Mouse (Mus musculus) neural tube, embryonic 11.5 days (tissue): ENCODE data around the gene Cenpb. TPM values are rescaled to one million over a fixed set of nuclear protein-coding genes. Genes with fewer than 3 reads are reported as not detected.
A peak's percentile ranks its signal among the peaks of the same experiment; 100 is the strongest.

Experiments used
- ATAC-seq: fragments of 200-750 bp; cut with Nextera tagmentation; 2 replicates; pipeline ENCODE4 v1.8.0; 2017; ENCODE audit warnings: moderate number of reproducible peaks, mild to moderate bottlenecking, moderate TSS enrichment, moderate library complexity; ENCODE audit not compliant: insufficient read depth, low FRiP score, low TSS enrichment
- DNase-seq: peaks from one replicate; pipeline ENCODE4 v3.0.0-alpha.2; 2015; ENCODE audit warnings: low spot score
- H3K27ac ChIP-seq: fragments of 300-500 bp; sonication (generic); 2 replicates; pipeline ENCODE4 v1.5.1; 2014; ENCODE audit warnings: low read depth, mild to moderate bottlenecking, low read length
- H3K27me3 ChIP-seq: fragments of 300-500 bp; sonication (generic); 2 replicates; pipeline ENCODE4 v1.6.1; 2014; ENCODE audit warnings: mild to moderate bottlenecking, low read length, mixed read lengths; ENCODE audit not compliant: control insufficient read depth, insufficient read depth
- H3K36me3 ChIP-seq: fragments of 300-500 bp; sonication (generic); 2 replicates; pipeline ENCODE4 v1.6.1; 2014; ENCODE audit warnings: mild to moderate bottlenecking, low read length, moderate library complexity, mixed read lengths; ENCODE audit not compliant: control insufficient read depth, insufficient read depth
- H3K4me1 ChIP-seq: fragments of 300-500 bp; sonication (generic); 2 replicates; pipeline ENCODE4 v1.6.1; 2014; ENCODE audit warnings: low read length, mixed read lengths; ENCODE audit not compliant: control insufficient read depth, insufficient read depth
- H3K4me2 ChIP-seq: fragments of 300-500 bp; sonication (generic); 2 replicates; pipeline ENCODE4 v1.6.1; 2014; ENCODE audit warnings: low read depth, mild to moderate bottlenecking, moderate library complexity
- H3K4me3 ChIP-seq: fragments of 300-500 bp; sonication (generic); 2 replicates; pipeline ENCODE4 v1.5.1; 2014; ENCODE audit warnings: low read depth, low read length
- H3K9ac ChIP-seq: fragments of 300-500 bp; sonication (generic); 2 replicates; pipeline ENCODE4 v1.6.1; 2014; ENCODE audit warnings: mild to moderate bottlenecking, low read length
- H3K9me3 ChIP-seq: fragments of 300-500 bp; sonication (generic); 2 replicates; pipeline ENCODE4 v1.6.1; 2016; ENCODE audit warnings: low read length; ENCODE audit not compliant: control insufficient read depth
- WGBS: fragments of 180-500 bp; shearing (Covaris S2); extraction: QIAGEN DNeasy Blood & Tissue Kit; methylation state at CpG from one replicate; pipeline ENCODE4 v1.1.7; 2014; 5-methylcytosine and 5-hydroxymethylcytosine counted together
- polyA plus RNA-seq: library from polyadenylated mRNA; unstranded; fragments of >200 nt; fragmentation: Nextera tagmentation; extraction: Ambion mirVana; gene quantifications from 2 replicates; pipeline ENCODE4 v1.2.1, GENCODE M21; 2014

Gene Cenpb
- polyA plus RNA-seq, 1 experiment from 2014 or later: 10.8 TPM

DNA sequence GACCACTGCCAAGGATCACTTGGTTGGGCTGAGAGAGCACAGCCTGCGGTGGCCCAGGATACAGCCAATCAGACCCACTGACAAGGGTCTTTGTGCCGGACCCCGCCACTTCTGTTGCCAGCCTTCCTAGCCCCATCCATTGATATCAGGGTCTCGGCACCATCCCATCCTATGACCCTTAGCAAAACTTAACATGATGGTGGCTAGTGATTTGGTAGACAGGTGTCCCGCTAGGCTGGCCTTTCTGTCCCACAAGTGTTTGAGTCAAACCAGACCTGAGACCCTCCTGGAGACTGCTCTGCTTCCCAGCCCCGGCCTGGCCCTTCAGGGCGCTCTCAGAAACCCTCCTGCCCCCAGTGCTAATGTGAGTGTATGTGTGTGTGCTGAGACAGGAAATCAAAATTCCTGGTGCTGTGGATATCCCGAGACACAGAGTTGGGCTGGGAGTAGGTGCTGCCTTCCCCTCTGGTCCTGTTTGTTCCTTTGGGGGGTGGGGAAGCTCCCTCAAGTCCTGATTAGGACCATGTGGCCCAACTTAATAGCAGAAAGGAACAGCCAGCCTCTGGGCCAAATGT lies 45.0 kb downstream of the Cenpb start:
- Histone ChIP-seq H3K36me3 (peaks cover 2% of the 10 kb centered on the region; the same call in 1 of the 2 replicates), H3K27me3 (no peaks in the 10 kb centered on the region), H3K9me3 (no peaks in the 10 kb centered on the region), H3K27ac (no peak overlapping the region), H3K4me1 (no peaks in the 10 kb centered on the region), H3K9ac (no peak overlapping the region), H3K4me3 (no peak overlapping the region), H3K4me2 (no peak overlapping the region)
- ATAC-seq (no peak), DNase-seq (no peak)
- WGBS: 86% methylated on average over 8 of the region's 8 CpGs

DNA sequence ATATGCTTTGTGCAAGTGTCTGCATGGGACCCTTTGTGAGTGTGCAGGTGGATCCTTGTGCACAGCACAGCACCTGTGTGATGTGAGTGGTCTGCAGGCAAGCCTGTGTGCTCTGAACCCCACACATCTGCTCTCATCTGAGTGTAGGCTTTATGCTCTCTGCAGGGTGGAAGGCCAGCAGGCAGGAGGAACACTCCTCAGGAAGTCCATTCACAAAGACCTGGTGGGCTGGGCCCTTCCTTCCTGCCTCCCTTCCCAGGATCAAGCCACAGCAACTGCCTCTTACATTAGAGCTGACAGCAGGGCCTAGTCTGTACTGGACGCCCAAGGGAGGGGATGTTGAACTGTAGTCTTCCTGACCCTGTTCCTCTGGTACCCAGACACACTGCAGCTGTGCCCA lies 45.5 kb downstream of the Cenpb start:
- Histone ChIP-seq H3K9ac (no peak overlapping the region), H3K27ac (no peak overlapping the region)
- 38% methylated on average over 1 of the region's 1 CpGs for WGBS

DNA sequence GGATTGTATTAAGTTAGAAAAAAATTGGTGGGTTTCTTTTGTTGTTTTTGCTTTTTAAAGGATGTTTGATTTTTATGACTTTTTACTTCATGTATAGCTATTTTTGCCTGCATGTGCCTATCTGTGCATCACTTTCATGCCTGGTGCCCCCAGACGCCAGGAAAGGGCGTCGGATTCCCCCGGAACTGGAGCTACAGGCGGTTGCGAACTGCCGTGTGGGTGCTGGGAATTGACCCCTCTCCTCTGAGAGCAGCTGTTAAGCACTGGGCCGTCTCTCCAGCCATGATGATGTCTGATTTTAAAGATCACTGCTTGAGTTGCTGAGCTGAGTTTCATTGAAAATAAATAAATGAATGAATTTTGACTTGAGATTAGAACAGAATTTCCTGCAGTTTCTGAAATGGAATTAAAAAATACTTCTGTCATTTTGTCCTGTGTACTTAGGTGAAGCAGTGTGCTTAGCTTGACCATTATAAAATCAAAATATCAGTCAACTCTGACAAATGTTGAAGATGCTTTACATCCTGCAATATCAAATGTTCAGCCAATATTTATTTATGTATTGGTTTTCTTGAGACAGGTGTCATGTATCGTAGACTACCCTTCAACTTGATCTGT lies 46.8 kb downstream of the Cenpb start, which contains the start of gene Gm11037:
Gene Gm11037 (plus strand): TSS at position 568 of the 618 bp plus-strand sequence.
- Histone ChIP-seq H3K4me1 (no peaks in the 10 kb centered on the region; the same call in 1 of the 2 replicates), H3K4me3 (no peak within 1 kb of the TSS), H3K9ac (no peak within 1 kb of the TSS), H3K27me3 (no peaks in the 10 kb centered on the region), H3K9me3 (no peaks in the 10 kb centered on the region), H3K36me3 (peaks cover 2% of the 10 kb centered on the region; the same call in 1 of the 2 replicates), H3K27ac (no peak within 1 kb of the TSS), H3K4me2 (no peak within 1 kb of the TSS)
- WGBS: 87% methylated on average over 9 of the region's 9 CpGs
- no peak for DNase-seq
- no peak for ATAC-seq

More for the DNA sequence above, 45.5 kb downstream of the Cenpb start:
- Histone ChIP-seq H3K4me2 (no peak overlapping the region), H3K4me1 (no peaks in the 10 kb centered on the region), H3K9me3 (no peaks in the 10 kb centered on the region), H3K4me3 (no peak overlapping the region), H3K27me3 (no peaks in the 10 kb centered on the region), H3K36me3 (peaks cover 2% of the 10 kb centered on the region; the same call in 1 of the 2 replicates)
- ATAC-seq (no peak), DNase-seq (no peak)

DNA sequence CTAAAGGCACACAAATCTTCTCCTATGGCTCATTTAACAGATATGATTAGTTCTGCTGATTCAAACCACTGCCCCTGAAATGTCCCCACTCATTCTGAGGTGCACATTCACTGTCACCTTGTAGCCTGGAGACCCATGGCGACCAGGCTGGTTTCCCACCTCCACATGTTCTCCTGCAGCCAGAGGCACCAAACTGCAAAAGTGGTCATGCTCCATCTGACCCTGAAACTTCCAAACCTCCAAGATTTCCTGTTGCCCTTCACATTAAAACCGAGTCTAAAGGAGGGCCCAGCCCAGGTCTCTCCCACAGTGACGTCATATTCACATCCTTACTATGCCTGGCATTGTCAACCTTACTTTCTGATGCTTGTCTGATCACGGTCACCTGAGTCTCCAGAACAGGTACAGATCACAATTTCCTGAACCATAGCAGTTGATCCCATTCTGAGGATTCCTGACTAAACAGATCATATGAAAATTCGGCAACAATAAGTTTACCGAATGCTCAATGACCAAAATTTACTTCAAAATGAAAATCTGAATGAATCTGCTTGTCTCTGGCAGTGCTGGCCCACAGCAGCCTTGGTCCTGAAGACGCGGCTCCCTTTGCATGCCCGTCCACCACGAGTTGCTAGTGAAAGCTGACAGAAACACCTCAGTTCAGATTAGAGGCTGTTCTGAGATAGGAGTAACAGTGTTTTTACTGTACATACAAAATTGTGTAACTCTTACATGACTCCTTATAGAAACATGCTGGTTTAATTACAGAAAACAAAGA lies 47.6 kb downstream of the Cenpb start:
- Histone ChIP-seq H3K9me3 (no peaks in the 10 kb centered on the region), H3K4me2 (no peak overlapping the region), H3K27me3 (no peaks in the 10 kb centered on the region), H3K9ac (no peak overlapping the region), H3K4me1 (peaks cover 6% of the 10 kb centered on the region), H3K4me3 (no peak overlapping the region), H3K27ac (no peak overlapping the region), H3K36me3 (peaks cover 2% of the 10 kb centered on the region; the same call in 1 of the 2 replicates)
- WGBS: 82% methylated on average over 10 of the region's 10 CpGs
- no peak for DNase-seq
- no peak for ATAC-seq

DNA sequence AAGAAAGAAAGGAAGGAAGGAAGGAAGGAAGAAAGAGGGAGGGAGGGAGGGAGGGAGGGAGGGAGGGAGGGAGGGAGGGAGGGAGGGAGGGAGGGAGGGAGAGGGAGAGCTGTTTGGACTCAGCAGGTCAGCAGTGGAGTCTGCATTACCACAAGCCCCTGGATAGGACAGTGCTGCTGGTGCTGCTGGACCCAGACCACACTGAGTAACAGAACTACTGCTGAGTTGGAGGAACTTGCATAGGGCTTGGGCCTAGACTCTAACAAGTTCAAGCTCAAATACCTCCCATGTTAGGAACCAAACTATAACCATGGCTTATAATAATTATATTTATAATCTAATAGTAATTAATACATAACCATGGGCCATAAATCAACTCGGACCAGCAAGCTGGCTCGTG lies 49.0 kb downstream of the Cenpb start:
- Histone ChIP-seq H3K27me3 (no peaks in the 10 kb centered on the region), H3K4me2 (no peak overlapping the region), H3K9me3 (no peaks in the 10 kb centered on the region), H3K27ac (no peak overlapping the region), H3K4me1 (peaks cover 16% of the 10 kb centered on the region), H3K4me3 (no peak overlapping the region), H3K36me3 (peaks cover 2% of the 10 kb centered on the region; the same call in 1 of the 2 replicates), H3K9ac (no peak overlapping the region)
- DNase-seq (no peak), ATAC-seq (no peak)
- 78% methylated on average over 2 of the region's 2 CpGs for WGBS

DNA sequence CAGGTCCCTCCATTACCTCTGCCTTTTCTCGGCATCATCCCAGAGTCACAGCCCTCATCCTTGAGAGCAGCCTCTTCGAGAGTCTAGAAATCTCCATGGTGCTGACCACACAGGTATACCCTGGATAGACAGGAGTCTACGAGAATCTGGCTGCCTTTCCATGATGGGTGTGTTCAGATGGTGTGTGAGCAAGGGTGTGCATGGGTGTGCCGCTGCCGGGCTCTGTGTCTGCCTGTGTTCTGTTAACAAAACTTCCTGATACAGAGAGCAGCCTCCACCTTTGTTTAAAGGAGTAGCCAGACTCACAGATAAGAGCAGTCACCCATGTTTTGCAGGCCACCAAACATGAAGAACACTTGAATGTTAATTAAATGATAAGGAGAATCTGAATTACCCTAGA lies 50.0 kb downstream of the Cenpb start:
- Histone ChIP-seq H3K36me3 (peaks cover 2% of the 10 kb centered on the region; the same call in 1 of the 2 replicates), H3K4me3 (no peak overlapping the region), H3K4me2 (no peak overlapping the region), H3K4me1 (peaks cover 16% of the 10 kb centered on the region), H3K9ac (no peak overlapping the region), H3K27me3 (no peaks in the 10 kb centered on the region), H3K27ac (no peak overlapping the region), H3K9me3 (no peaks in the 10 kb centered on the region)
- WGBS: 81% methylated on average over 5 of the region's 5 CpGs
- no peak for DNase-seq
- no peak for ATAC-seq

DNA sequence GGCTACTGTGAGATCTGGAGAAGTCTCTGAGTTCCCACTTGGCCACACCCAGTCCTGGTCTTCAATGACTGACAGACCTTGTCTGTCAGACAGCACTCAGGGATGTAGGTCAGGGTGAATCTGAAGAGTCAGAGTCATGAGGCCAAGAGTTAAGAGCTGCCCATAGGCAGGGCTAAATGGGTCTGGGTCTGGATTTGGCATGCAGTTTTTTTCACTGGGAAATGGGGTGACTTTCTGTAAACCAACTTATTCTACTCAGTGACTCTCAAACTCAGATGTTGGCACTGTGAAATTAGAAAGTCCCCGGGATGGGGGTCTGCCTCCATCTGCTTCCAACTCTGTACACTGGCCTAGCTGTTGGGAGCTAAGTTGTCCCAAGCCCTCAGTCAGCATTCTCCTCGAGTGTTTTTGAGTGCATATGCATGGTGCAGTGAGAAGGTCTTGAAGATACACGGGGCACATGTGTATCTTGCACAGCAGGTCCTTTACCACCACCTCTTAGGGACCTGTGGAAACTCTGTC lies 51.2 kb downstream of the Cenpb start:
- Histone ChIP-seq H3K27me3 (no peaks in the 10 kb centered on the region), H3K4me1 (peaks cover 16% of the 10 kb centered on the region), H3K36me3 (no peaks in the 10 kb centered on the region), H3K9me3 (no peaks in the 10 kb centered on the region), H3K4me2 (peak overlapping the region; percentile 2; the same call in 1 of the 2 replicates), H3K4me3 (no peak overlapping the region), H3K9ac (no peak overlapping the region), H3K27ac (no peak overlapping the region)
- DNase-seq (no peak), ATAC-seq (no peak)
- whole genome bisulfite sequencing: 80% methylated on average over 3 of the region's 3 CpGs

DNA sequence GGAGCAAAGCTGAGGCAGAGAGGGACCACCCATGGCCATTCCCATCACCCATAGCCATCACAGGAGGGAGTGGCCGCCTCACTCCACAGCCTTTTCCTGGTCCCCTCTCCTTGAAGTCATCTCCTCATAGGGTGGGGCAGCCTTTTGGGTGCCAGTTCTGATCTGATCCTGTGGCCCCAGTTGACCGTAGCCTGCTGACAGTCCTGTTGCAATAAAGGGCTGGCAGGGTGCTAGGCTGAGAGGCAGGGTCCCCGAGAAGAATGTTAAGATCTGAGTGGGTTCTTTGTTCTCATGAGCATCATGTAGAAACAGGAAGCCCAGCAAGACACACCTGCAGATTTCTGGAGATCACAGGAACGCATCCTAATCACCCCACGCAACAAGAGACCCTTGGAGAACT lies 51.7 kb downstream of the Cenpb start:
- Histone ChIP-seq H3K36me3 (no peaks in the 10 kb centered on the region), H3K4me1 (peaks cover 16% of the 10 kb centered on the region), H3K9ac (no peak overlapping the region; the same call in 1 of the 2 replicates), H3K27me3 (no peaks in the 10 kb centered on the region), H3K27ac (no peak overlapping the region), H3K9me3 (no peaks in the 10 kb centered on the region), H3K4me3 (peak overlapping the region; percentile 48; the same call in 1 of the 2 replicates), H3K4me2 (peak overlapping the region; percentile 80)
- 75% methylated on average over 5 of the region's 5 CpGs for WGBS
- DNase-seq (no peak), ATAC-seq (no peak)
